Mouse (Mus musculus) retina, embryonic 14.5 days (tissue): ENCODE measurements at regions not wholly inside any gene's neighbourhood (a gene's known extent, or its start where the extent isn't known, plus 50 kb on each side); places are given as distances from the start of the nearest gene placed in this dataset.

Source experiments
- DNase-seq: peaks from one replicate; pipeline ENCODE4 v3.0.0-alpha.2; 2015; ENCODE audit warnings: low spot score

DNA sequence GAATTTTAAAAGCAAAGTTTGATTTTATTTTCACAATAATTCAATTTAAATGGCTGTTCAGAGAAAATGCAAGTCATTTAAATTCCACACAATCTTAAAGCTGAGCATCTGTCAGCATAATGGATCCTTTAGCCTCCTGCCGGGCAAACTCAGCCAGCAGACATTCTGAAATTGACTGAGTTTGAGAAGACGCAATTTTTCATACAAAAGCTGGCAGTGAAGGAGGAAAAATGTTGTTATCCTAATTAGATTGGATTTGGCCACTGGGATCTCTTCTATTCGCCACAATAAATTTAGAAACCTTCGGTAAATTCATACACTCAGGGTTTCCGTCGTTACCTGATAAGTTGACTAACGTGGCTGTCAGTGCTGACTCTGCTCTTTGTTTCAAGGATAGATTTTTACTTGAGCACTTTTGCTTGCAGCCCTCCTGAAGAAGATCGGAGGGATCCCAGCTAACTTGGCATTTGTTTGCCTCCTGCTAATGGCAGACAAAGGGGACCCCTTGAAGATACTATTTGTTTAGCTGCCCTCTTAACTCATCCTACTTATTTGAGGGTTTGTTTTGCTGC is 244.9 kb upstream of the Fsip2 start:
- peak; percentile 61 for DNase-seq

DNA sequence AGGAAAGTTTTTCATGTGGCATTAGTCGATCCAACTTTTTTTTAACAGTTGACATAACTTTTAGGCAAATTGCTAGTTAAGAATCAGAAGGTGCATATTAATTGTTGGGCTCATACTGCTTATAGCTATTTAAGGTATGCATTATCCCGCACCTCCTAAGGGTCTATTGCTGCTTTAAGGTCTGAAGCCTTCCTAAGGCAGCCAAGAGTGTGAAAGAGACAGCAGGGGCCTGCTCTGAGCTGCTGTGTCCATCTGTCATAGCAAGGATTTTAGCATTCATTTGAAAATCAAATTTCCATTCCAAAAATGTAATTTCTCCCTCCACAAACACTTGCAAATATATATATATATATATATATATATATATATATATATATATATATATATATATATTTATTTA is 241.6 kb upstream of the Fsip2 start:
- no peak for DNase-seq

DNA sequence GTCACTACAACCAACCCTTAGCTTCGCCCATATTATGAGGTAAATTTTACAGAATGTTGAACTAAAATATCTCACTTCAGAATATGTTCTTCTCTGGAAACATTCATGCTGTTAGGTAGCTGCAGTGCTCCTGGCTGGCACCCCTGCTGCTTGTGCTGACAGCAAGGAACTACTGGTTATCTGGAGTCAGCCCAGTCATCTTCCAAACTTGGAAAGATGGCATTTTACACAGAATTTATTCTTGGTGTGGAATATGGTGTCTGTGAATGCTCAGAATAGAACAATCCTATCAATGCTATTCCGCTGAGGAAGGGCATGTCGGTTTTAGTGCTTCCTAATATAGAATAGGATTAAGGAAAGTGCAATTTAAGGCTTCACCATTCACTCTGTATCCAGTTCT is 227.7 kb upstream of the Fsip2 start:
- DNase-seq = no peak
